Mouse (Mus musculus) embryo, embryonic 11.5 days (tissue): ENCODE results near the gene Shc1.
A peak's percentile ranks its signal among the peaks of the same experiment; 100 is the strongest.

Experiments
- DNase-seq: peaks from one replicate; pipeline ENCODE4 v3.0.0-alpha.2; 2012; ENCODE audit warnings: low read depth, low spot score

The Shc1 gene

GRCm38 (mm10) chr3:89418170-89418860 is at the start of gene Shc1, which contains the start of gene Cks1b:
TSS of gene Shc1 (plus strand) at chr3:89418443.
TSS of gene Cks1b (minus strand) at chr3:89418383.
- peak; percentile 95 for DNase-seq

DNA sequence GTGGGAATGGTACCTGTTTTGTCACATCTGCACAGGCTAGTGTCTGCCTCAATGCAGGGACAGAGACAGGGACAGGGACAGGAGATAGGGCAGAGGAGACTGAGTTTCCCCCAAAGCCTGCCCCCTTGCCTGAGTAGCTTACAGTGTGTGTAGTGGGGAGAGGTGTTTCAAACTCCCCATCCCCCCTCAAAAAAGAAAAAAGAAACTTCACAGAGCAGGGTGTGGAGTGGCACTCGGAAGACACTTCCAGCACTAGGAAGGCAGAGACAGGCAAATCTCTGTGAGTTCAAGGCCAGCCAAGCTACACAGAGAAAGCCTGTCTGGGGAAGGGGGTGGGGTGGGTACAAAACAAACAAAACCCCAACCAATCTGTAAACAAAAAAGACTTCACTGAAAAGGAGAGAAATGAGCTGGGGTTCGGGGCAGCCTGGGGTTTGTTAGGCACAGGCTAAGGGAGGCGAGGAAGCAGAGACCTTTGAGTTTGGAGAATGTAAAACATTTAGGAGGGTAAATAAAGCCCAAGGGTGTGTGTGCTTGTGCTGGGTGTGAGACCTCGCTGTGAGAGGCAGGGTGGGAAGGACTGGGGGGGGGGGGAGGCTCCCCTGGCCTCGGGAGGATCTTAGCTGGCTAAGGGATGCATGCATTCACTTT is 44.5 kb upstream of the Shc1 start:
- no peak for DNase-seq

DNA sequence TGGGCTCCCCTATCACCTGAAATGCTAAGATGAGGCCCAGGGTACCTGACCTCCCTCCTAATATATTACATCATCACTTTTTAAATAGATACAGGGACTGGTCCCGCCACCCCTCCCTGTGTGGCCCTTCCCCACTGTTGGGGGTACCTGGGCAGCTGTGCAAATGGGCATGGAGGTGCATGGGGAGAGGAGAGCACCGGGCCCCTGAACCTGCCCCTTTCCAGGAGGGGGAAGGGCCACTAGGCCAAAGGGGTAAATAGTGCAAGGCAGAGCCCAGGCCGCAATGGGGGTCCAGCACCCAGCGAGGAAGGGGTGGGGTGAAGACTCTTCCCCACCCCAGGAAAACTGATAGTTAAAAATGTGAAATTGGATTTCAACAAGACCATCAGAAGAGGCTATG is 40.4 kb upstream of the Shc1 start:
- DNase-seq: no peak

- DNase-seq: peak; percentile 70
Measured at GRCm38 (mm10) chr3:89378394-89379067, 39.7 kb upstream of the Shc1 start.

- DNase-seq: no peak
Measured at GRCm38 (mm10) chr3:89379388-89380131, 38.7 kb upstream of the Shc1 start.

GRCm38 (mm10) chr3:89380291-89380690 is 38.0 kb upstream of the Shc1 start:
- DNase-seq: no peak

GRCm38 (mm10) chr3:89380711-89381110 is 37.5 kb upstream of the Shc1 start:
- DNase-seq: no peak

- DNase-seq: no peak
Measured at GRCm38 (mm10) chr3:89381233-89381632, 37.0 kb upstream of the Shc1 start.

GRCm38 (mm10) chr3:89382033-89382882 is 36.0 kb upstream of the Shc1 start:
- no peak for DNase-seq

DNA sequence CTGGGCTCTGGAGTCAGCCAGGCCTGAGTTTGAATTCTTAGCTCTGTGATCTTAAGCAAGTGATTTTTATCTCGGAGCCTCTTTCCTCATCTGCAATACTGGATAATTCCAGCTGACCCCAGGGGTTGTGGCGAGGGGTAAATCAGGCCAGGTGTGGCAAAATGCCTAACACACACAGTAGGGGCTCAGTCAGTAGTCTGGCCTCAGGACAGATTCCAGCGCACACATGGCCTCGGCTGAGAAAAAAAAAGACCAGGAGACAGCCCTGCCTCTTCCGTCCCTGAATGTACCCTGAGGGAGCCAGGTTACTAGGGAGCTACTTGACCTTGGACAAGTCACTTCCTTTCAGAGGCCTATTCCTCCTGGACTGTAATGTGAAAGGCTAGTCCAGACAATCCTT is 35.3 kb upstream of the Shc1 start:
- DNase-seq: no peak

DNA sequence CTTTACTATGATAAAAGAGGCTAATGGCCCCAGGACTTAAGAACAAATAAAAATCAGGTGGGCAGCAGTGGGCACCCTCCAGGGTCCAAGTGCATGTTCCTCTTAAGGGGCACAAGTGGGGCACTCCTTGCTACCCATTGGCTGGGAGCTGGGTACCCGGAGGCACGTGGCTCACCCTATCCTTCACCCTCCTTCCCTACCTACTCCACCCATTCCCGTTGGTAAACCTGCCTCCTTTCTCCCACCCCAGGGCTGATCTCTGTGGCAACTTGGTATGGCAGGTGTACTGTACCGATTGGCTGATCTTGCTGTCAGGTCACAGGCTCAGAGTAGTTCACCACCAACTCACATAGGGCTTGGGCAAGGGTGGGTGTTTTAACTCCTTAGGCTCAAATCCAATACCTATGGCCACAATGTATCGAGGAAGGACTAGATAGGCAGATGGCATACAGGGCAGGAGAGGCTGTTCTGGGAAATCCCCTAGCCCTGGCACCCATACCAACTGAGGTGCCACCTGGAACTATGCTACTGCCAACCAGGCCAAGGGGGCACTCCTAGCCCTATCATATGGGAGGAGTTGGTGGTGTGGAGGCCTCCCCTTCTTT is 34.5 kb upstream of the Shc1 start:
- no peak for DNase-seq

DNA sequence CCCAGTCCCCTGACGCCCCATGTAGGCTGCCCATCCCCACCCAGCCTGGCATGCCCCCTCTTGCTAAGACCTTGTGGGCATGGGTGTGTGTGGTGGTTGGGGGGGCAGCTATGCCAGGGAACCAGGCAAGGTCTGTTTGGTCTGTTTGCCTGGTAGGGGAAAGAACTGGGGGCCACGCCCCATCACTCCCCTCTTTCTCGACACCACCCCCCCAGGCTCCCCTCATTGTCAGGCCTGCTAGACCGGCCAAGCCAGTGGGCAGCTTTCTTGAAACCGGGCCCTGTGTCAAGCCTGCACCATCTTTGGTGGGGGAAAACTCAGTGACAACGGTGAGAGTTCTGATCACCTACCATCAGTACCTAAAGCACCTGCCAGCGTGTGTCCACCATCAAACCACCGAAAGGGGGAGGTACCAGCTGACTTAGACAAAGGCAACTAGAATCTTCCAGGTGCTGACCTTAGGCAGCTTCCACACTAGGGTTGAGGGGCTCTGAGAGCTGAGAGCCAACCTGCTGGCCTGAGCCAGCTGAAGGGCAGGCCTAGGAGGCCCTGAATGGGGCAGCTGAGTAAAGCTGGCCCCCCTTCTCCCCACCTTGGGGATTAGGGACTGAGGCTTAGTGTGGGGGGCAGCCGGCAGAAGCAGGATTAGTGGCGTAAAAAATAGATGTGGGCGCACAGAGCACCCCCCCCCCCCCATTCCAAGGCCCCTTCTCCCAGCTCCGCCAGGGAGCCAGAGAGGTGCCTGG is 33.7 kb upstream of the Shc1 start:
- DNase-seq: no peak

GRCm38 (mm10) chr3:89385451-89385850 is 32.8 kb upstream of the Shc1 start:
- no peak for DNase-seq

- no peak for DNase-seq
Measured at GRCm38 (mm10) chr3:89386438-89387420, 31.5 kb upstream of the Shc1 start.

GRCm38 (mm10) chr3:89387632-89388031 is 30.6 kb upstream of the Shc1 start:
- no peak for DNase-seq

GRCm38 (mm10) chr3:89388134-89388881 is 29.9 kb upstream of the Shc1 start:
- no peak for DNase-seq

- DNase-seq: peak; percentile 17
Measured at GRCm38 (mm10) chr3:89388901-89389740, 29.1 kb upstream of the Shc1 start.
